Mouse (Mus musculus): ENCODE measurements around the gene Ccdc106.

DNA sequence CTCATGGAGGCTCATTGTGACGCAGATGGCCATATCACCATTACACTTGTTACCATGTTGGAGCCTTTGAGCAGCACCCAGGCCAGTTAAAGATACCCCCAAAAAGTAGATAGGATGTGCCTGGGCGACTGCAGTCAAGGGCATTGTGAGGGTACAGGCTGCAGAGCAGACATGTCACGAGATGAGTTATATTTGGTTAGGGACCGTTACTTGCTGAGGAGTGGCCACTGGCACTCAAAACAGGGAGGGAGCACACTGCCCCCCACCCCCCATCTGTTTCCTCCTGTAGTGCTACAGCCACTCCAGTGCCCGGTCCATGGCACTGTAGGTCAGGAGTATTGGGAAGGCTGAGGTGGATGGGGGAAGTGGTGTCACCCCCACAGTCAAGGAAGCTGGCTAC is 78.4 kb downstream of the Ccdc106 start:
- TF ChIP-seq EP300 (IDR thresholded peaks at IDR 0.05; ENCODE audit: insufficient read depth, low read depth, low read length) (no peak), CTCF (IDR thresholded peaks at IDR 0.05) (no peak), POLR2A (IDR thresholded peaks at IDR 0.05; ENCODE audit: insufficient read depth, low read depth, low read length) (no peak)
